Mouse (Mus musculus): Measurements from ENCODE around the gene Ilk.
"Not testable (repeated sequence)": the region's sequence is repeated elsewhere in the genome, so short reads cannot be mapped to it uniquely, and the experiment has no call there.

Ilk gene

GRCm38 (mm10) chr7:105742539-105743215 is 6.3 kb downstream of the Ilk start:
- in situ Hi-C loops (cut with MseI, MboI) = not testable (repeated sequence)

- in situ Hi-C loops (cut with MseI, MboI) = not testable (repeated sequence)
These were observed 7.0 kb downstream of the Ilk start for GRCm38 (mm10) chr7:105743246-105743925.

- in situ Hi-C loops (cut with MseI, MboI) = no loop called here
These were observed 7.7 kb downstream of the Ilk start, which contains the start of gene Taf10 for GRCm38 (mm10) chr7:105743926-105744590. Gene Taf10 (minus strand): TSS chr7:105744361.

- in situ Hi-C loops (cut with MseI, MboI) = no loop called here
These were observed 11.4 kb downstream of the Ilk start for GRCm38 (mm10) chr7:105747776-105748175.

GRCm38 (mm10) chr7:105751491-105752433 is 15.4 kb downstream of the Ilk start, which contains the start of gene Tpp1:
Gene Tpp1 (minus strand): TSS chr7:105752235.
- in situ Hi-C loops (cut with MseI, MboI) = no loop called here

- in situ Hi-C loops (cut with MseI, MboI) = no loop called here
These were observed 16.3 kb downstream of the Ilk start for GRCm38 (mm10) chr7:105752716-105753115.

- in situ Hi-C loops (cut with MseI, MboI) = no loop called here
These were observed 16.9 kb downstream of the Ilk start for GRCm38 (mm10) chr7:105753281-105753680.

- in situ Hi-C loops (cut with MseI, MboI) = no loop called here
These were observed 25.6 kb downstream of the Ilk start for GRCm38 (mm10) chr7:105761813-105762484.

GRCm38 (mm10) chr7:105762517-105763270 is 26.3 kb downstream of the Ilk start:
- in situ Hi-C loops (cut with MseI, MboI) = no loop called here

- in situ Hi-C loops (cut with MseI, MboI) = no loop called here
These were observed 27.9 kb downstream of the Ilk start for GRCm38 (mm10) chr7:105764331-105764730.

GRCm38 (mm10) chr7:105767729-105768165 is 31.4 kb downstream of the Ilk start:
- in situ Hi-C loops (cut with MseI, MboI) = no loop called here

- in situ Hi-C loops (cut with MseI, MboI) = no loop called here
These were observed 33.6 kb downstream of the Ilk start for GRCm38 (mm10) chr7:105769959-105770358.

- in situ Hi-C loops (cut with MseI, MboI) = no loop called here
These were observed 35.9 kb downstream of the Ilk start for GRCm38 (mm10) chr7:105772331-105772730.

GRCm38 (mm10) chr7:105773041-105773440 is 36.6 kb downstream of the Ilk start:
- in situ Hi-C loops (cut with MseI, MboI) = no loop called here

GRCm38 (mm10) chr7:105774661-105775060 is 38.3 kb downstream of the Ilk start:
- in situ Hi-C loops (cut with MseI, MboI) = no loop called here

GRCm38 (mm10) chr7:105776026-105776425 is 39.6 kb downstream of the Ilk start:
- in situ Hi-C loops (cut with MseI, MboI) = no loop called here

- in situ Hi-C loops (cut with MseI, MboI) = no loop called here
These were observed 40.9 kb downstream of the Ilk start for GRCm38 (mm10) chr7:105777316-105777715.

GRCm38 (mm10) chr7:105777797-105778552 is 41.6 kb downstream of the Ilk start:
- in situ Hi-C loops (cut with MseI, MboI) = no loop called here

- in situ Hi-C loops (cut with MseI, MboI) = no loop called here
These were observed 42.3 kb downstream of the Ilk start for GRCm38 (mm10) chr7:105778553-105779265.
